Mouse (Mus musculus): ENCODE measurements around the gene Ptprd.

Gene Ptprd

DNA sequence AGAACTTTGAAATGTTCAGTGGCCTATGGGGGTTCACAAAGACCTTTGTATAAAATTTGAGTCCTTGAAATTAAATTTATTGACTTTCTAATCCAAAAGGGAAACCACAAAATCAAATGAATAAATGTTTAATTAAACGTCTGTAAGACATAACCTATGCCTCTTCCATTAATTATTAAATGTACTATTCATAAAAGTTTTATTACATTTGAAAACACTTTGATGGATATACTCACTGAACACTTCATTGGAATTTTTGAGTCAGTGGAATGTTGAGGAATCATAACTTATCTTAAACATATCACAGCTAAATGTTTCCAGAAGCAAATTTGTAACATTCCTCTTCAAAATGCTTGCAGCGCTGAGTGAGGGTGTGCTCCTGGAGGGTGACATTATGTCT is 1551.6 kb downstream of the Ptprd start:
- DNase-seq (ENCODE audit: low read depth, low spot score): no peak

DNA sequence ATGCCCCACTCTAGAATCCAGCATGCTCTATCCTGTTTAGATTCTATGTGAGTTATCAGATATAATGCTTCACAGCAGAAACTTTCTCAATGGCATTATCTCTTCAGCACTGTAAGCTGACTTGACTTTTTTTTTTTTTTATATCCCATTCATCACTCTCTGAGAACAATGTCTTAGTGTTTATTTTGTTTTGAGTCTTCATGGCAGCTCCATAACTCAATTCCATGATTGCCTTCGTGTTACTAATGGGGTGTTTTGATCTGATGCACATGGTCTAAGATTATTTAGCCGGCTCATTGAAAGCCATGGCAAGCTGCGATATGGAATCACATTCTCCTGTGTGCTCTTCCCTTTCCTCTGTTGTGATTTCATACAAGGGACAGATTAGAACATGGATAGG is 1555.0 kb downstream of the Ptprd start:
- DNase-seq (ENCODE audit: low read depth, low spot score): no peak

DNA sequence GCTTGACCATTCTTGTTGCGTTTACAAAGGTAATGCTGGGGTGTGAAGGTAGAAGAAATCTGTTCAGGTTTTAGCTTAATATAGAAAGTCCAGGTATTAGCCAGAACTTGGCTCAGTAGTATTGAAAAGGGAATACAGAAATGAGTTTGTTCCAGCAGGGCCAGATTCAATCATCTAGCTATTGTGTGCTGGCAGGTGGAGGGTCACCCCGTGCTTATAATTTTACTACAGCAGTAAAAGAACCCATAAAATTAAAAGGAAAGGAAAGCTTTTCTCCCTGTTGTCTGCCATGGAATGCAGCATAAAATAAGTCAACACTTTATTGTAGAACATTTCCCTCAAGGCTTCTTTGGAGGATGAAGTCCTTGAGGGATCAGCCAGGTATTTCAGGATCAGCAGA is 1558.8 kb downstream of the Ptprd start:
- DNase-seq (ENCODE audit: low read depth, low spot score): no peak

DNA sequence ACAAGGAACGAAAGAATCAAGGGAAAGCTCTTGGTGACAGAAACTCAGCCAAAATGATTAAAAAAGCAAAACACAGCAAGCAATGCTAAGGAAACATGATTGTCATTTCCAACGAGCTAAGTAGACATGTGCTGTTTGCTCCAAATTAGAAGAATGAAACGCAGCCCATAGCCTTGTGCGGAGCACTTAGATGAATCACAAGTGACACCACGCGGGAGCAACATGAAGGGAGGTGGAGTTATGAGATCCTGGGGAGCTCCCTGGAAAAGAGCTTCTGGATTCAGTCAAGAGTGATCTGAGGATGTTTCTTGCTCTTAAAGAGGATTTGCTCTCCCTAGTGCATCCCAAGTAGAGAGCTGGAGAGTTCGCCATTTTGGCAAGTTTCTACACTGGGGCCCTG is 1590.0 kb downstream of the Ptprd start:
- no peak for DNase-seq (ENCODE audit: low read depth, low spot score)

DNA sequence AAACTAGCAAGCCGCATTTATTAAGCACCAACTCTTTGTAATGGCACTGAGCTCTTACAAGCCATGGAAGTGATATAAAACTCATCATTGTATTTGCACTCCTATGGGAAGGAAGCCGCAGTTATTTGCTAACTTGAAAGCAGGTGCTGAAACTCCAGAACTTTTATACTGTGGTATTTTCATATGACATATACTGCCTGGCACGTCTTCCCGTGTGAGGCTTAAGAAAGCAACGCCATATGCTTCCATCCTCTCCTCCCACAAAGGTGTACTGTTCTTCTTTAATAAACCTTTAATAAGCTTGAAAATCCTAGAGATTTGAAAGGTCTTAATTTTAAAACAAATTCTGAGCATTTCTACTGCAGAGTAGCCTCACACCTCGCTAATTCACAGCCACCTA is 1595.1 kb downstream of the Ptprd start:
- DNase-seq (ENCODE audit: low read depth, low spot score): no peak

DNA sequence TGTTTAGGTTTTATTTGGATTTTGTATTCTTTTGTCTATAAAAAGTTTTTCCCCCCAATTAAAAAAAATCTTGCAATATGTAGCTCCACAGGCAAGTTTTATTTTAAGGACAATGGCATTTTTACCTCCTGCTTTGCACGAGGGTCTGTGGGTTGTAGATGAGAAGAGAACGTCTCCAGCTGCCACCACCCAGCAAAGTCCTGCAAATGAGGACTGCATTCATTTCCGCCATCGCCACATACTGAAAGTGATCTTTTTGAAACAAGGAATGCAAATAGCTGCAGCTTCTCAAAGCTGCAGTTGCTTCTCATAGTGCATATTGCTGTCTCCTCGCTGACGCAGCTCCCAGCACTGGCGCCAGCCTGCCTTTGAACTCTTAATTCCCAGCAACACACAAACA is 1603.5 kb downstream of the Ptprd start:
- DNase-seq (ENCODE audit: low read depth, low spot score): no peak

DNA sequence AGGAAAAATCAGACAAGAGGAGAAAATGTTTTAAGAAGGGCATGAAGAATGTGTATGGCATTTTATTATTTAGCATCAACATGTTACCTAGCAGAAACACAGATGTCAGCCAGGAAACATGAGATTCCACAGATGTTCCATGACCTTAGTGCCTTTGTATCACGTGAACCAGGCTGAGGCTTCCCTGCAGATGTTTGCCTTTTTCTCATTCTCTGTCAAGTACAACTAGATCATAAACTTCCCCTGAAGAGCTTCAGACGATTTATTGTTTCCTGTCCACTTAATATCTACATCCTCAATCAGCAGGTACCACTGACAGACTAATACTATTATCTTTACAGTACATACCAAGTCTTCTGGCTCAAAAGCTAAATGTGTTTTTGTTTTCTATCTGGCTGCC is 1605.0 kb downstream of the Ptprd start:
- DNase-seq (ENCODE audit: low read depth, low spot score): no peak

DNA sequence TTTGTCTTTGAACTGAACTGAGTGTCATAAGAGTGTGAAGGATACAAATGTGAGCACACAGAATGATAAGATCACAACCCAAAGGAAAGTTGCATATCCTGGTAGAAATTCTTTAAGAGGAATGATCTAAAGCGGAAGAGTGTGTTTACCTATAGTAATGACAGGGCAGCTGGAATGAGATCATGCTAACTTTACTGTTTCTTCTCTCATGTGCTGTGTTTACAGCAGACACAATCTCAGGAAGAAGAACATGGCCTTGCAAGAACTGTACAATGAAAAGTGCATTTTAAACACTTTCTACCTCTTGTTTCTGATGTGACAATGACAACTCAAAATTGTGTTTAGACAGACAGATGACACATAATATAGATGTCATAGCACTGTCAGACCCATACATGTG is 1621.0 kb downstream of the Ptprd start:
- DNase-seq (ENCODE audit: low read depth, low spot score): no peak

DNA sequence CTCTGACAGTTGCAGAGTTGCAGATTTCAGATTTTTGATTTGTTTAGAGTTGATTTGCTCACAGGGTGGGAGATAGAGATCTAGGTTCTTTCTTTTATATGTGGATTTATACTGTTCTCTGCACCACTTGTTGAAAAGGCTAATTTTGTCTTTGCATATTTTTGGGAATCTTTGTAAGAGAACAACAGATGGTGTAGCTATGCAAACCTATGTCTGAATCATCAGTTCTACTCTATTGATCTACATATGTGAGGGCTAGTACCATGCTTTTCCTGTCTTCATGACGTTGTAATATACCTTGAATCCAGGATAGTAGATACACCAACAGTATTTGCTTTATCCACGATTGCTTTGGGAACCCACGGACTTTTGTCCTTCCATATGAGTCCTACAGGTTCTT is 1628.7 kb downstream of the Ptprd start:
- no peak for DNase-seq (ENCODE audit: low read depth, low spot score)

DNA sequence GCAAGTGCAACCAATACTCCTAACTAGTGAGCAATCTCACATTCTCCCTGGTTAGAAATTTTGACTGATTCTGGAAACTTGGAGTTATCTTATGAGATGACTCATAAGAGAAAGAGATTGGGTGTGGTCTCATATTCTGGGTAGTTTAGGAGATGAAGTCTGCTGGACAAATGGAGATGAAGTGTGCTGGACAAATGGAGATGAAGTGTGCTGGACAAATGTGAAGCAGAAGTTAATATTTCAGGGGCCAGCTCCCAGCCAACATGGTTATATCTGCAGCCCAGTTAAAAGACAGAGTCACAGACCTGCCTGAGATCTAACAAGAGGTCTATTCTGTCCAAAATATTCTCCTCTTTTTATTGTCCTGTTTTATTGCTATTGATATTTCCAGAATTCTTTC is 1645.8 kb downstream of the Ptprd start:
- DNase-seq (ENCODE audit: low read depth, low spot score): no peak

DNA sequence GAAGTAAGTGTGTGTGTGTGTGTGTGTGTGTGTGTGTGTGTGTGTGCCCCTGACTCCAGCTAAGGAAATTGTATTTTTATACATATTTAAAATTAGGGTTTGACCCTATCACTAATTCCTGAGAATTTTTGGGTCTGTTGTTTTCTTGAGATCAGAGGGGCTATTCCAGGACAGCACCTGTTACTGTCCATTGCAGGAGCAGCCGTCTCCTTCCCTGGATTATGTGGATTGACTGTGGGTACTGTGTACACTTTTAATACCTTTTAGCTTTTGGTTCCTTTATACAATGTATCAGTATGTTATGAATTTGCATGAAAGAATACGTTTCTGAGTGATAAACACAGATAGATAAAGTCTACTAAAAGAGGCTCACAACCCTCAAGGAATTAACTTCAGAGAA is 1670.0 kb downstream of the Ptprd start:
- no peak for DNase-seq (ENCODE audit: low read depth, low spot score)

DNA sequence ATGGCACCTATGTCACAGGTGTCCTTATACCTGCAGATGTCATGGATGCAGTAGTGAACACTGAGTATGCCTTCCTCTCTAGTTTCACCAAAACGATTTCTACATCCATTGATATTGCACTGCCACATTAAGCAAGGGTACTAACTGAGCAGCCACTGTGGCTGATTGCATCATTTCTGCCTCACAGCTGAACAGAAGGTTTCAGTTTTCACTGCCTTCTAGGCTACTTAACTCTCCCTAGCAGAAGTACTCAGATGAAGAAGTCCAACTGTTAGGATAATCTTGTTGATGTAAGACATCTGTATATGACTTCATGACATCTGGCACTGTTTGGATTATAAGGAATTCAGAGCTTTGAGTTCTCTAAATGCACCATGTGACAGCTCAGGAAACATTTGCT is 1678.8 kb downstream of the Ptprd start:
- no peak for DNase-seq (ENCODE audit: low read depth, low spot score)

DNA sequence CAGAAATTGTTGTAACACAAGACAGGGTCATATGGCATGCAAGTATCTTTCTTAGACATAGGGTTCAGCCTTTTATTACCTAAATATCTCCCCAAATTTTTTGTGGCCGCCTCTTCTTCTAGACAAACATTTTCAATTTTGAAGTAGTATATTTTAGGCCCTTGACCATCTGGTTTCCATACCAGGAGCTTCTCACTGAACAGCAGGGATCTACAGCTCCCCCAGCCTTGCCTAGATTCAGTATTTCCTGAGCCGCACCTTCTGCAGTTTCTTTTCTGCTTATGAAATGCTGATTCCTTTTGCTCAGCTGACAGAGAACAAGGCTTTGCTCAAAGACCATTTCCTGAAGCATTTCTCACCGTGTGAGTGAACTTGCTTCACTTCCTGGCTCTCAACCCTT is 1686.5 kb downstream of the Ptprd start:
- DNase-seq (ENCODE audit: low read depth, low spot score): no peak

DNA sequence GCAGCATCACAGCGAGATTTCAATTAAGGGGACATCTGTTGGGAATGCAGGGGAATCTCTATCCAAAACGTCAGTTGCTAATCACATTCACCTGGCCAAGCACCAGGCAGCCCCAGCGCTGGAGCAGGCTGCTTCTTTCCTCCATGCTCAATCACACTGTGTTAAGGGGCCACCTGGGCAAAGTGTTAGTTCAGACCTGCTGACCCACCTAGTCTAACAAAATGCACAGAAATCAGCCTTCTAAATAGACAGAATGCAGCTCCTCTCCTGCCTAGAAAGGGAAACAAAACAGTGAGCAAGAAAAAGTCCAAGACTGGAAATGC is 1708.5 kb downstream of the Ptprd start:
- DNase-seq (ENCODE audit: low read depth, low spot score): no peak

DNA sequence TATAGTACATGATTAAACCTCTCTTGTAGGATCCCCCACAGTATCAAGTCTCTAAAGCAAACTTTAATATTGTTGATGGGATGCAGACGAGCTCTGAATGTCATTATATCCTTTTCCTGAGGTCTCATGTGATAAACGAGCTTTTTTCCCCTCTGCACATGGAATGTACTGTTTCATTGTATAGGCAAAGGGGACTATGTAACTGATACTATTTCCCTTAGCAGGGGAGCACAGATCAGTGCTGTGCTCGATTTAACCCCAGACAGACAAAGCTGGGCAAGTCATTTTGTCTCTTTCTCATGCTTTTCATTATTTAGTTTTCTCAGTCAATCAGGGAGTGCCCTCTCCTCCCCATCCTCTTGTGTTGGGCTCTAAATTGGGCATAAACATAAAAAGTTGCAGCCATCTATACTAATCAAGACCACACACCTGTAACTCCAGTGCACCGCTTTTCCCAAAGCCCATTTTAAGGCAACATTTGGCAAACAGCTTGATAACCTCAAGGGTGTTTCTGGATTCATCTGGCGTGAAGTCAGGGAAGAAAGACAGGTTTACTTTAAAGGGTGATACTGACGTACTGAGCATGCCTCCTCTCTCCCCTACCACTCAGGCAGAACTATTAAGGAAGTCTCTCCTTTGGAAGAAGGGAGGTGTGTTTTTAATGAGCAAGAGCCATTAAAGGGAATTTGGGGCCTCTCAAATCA is 1709.0 kb downstream of the Ptprd start:
- DNase-seq (ENCODE audit: low read depth, low spot score): no peak

DNA sequence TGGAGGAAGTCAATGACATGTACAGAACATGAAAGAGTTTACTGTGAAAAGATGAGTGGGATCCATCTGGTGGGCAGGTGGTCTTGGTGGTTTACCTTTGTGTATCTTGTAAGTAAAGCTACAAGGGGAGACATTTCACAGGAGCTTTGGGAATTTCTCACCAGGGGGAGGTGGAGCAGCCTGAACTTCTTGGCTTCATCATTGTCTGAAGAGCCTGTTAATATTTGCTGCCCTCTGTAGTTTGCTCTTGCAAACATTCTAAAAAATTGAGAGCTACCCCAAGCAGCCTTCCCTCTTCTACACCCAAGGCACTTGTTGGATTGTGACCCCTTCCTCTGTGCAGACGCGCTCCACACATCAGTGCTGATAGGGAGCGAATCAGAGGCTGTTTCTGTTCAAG is 1725.9 kb downstream of the Ptprd start:
- DNase-seq (ENCODE audit: low read depth, low spot score): no peak

DNA sequence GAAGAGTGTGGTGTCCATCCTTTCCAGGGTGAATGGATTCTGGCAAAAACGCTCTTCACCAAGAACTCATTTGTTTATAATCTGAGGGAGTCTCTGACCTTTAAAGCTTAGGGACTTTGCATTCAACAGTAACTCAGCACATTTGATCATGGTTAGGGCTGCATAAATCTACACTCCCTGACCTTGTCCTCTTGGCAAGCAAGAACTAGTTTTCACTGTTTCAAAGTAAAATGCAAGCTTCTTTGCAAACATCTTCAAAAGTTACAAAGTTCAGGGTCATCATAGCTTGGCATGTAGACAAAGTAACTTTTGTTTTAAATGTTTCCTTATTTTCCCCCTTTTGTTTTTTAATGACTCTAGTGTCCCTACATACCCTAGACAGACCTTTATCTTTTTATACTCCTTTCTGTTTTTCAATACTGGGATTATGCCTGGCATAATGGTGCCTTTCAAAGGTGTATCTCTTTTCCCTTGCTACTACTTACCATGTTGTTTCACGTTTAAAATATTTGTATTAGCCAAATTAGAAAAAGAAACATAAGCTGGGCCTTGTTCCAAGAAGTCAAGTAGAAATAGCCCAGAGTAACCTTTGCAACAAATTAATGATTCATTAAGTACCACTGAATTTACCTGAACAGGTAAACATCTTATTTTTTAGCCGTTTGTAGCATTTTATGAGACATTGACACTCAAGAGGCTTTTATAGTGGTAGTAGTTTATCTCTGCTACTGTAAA is 1743.2 kb downstream of the Ptprd start:
- DNase-seq (ENCODE audit: low read depth, low spot score): no peak

DNA sequence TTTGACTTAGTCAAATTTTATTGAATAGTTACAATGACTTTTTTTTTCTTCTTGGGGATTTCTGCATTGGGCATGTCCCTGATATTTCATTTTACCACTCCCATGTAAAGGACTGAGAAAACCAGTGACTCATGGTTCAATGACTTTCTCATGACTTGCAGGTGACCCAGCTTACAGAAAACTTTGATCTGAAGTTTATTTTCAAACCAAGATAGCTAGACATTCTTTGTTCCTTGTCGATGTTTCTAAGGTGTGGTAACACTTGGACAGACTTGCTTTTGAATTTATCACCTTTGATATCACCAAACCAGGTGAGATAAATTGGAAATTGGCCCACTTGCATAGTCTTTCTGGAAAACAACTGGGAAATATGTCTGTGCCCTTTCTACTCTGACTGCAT is 1747.1 kb downstream of the Ptprd start:
- DNase-seq (ENCODE audit: low read depth, low spot score): no peak

DNA sequence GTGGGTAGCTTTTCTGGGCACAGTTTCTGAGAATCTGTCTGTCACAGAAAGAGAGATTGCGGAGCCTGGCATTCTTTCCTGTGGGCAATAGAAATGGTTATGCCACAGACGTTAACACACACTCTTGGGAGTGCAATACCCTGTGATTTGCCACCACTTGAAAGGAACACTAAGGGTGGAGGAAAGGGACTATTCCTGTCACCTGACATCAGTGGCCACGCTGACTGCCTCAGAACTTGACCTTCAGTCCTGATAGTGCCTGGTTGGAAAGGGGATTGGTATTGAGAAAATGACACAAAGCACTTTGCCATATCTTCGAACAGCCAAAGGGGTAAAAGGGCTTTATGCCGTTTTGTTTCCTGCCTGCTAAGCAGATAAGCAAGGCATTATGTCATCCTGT is 1750.4 kb downstream of the Ptprd start:
- DNase-seq (ENCODE audit: low read depth, low spot score): no peak

DNA sequence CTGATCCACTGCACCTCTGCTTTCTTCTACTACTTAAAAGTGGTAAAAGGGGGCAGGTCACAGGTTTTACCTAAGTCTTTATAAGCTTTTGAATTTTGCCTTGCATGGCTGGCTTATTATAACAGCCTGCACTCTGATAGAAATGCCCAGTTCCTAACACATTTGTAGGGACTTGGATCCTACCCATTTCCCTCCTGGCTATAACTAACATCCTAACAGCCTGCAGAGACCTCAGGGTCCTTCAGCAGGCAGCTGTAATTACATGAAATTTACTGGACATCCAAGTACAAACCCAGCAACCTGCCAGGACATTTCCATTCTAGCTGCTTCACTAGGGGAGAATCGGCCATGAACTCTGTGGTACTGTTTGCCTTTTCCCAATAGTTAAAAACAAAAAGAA is 1751.2 kb downstream of the Ptprd start:
- DNase-seq (ENCODE audit: low read depth, low spot score): no peak

DNA sequence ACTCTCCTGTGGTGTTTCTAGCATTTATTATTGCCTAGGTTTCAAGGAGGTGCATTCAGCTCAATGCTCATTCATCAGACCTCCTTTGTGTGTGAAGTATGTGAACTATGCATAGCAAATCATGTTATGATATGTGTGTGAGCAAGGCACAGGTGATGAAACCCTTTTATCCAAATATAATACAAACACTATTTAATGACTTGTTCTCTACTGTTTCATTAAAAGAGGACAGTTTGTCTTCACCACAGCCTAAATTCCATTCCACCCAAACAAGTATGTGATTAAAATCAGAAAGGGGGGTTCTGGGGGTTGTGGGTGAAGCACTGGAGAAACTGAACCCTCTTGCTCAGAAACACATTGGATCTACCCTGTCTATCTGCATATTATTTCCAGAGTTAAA is 1752.1 kb downstream of the Ptprd start:
- DNase-seq (ENCODE audit: low read depth, low spot score): no peak

DNA sequence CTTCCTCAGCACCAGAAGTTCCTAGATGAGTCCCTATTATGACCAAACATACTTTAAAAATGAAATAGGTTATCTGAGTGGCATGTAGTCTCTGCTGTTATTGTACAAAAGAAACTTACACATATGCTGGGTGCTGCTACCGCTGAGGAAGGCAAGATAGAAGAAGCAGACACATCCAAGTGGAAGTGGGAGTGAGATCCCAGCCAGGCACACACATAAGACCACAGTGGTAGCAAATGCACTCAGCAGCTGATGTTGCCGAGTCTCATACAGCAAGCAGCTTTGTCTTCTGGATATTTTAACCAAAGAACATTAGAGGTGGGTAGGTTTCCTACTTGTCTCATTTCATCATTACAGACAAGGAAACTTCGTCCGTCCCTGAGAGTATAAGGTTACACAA is 1759.5 kb downstream of the Ptprd start:
- DNase-seq (ENCODE audit: low read depth, low spot score): no peak

DNA sequence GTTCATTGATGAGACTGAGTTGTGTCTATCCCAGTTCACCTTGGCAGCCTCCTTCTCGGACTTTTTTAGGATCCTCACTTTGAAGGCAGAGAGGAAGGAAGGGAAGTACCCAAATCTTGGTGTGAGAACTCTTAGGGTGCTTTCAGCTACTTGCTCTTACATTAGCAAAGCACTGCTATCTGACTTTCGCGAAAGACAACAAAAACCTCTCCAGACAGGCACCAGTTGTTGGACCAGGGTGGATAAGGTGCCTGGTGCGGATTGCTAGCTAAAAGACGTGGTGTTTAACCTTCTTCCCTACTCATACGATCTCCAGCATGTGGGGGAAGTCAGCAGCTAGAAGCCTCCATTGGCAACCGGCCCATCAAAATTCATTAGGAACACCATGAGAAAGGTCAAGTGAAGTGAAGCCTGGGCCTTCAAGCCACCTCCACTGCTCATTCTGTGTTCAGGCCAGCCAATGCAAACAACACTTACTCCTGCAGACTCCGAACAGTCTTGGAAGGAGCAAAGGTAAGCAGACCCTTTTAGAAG is 1760.7 kb downstream of the Ptprd start:
- DNase-seq (ENCODE audit: low read depth, low spot score): no peak
